Mouse (Mus musculus) midbrain, embryonic 10.5 days (tissue): ENCODE data around the gene Limk2. TPM values are rescaled to one million over a fixed set of nuclear protein-coding genes. Genes with fewer than 3 reads are reported as not detected.

Experiments used
- DNase-seq: peaks from one replicate; pipeline ENCODE4 v3.0.0-alpha.2; 2017; ENCODE audit warnings: low spot score
- H3K27ac ChIP-seq: fragments of 300-500 bp; sonication (generic); replicated peaks from 2 replicates; pipeline ENCODE4 v1.5.1; 2016; ENCODE audit warnings: mild to moderate bottlenecking
- H3K27me3 ChIP-seq: fragments of 300-500 bp; sonication (generic); 2 replicates; pipeline ENCODE4 v1.6.1; 2016; ENCODE audit warnings: low read depth, mild to moderate bottlenecking; ENCODE audit not compliant: poor library complexity, severe bottlenecking
- H3K36me3 ChIP-seq: fragments of 300-500 bp; sonication (generic); 2 replicates; pipeline ENCODE4 v1.6.1; 2016; ENCODE audit warnings: mild to moderate bottlenecking, moderate library complexity
- H3K4me1 ChIP-seq: fragments of 300-500 bp; sonication (generic); 2 replicates; pipeline ENCODE4 v1.6.1; 2016
- H3K4me3 ChIP-seq: fragments of 300-500 bp; sonication (generic); 2 replicates; pipeline ENCODE4 v1.5.1; 2016; ENCODE audit warnings: mild to moderate bottlenecking, moderate library complexity
- H3K9me3 ChIP-seq: fragments of 300-500 bp; sonication (generic); replicated peaks from 2 replicates; pipeline ENCODE4 v1.6.1; 2016; ENCODE audit warnings: mild to moderate bottlenecking
- WGBS: fragments of 180-500 bp; shearing (Covaris S2); methylation state at CpG from one replicate; pipeline ENCODE4 v1.1.7; 2016; 5-methylcytosine and 5-hydroxymethylcytosine counted together
- polyA plus RNA-seq: library from polyadenylated mRNA; unstranded; fragments of >200 nt; fragmentation: Nextera tagmentation; extraction: Ambion mirVana; gene quantifications from 2 replicates; pipeline ENCODE4 v1.2.1, GENCODE M21; 2016

Limk2 gene
- polyA plus RNA-seq, 1 experiment from 2014 or later = 50.7 TPM

- no peak for DNase-seq
- H3K27ac ChIP-seq = no peak overlapping the region
- peaks cover 23% of the 10 kb centered on the region for H3K4me1 ChIP-seq
- WGBS = 90% methylated on average over 7 of the region's 7 CpGs
- no peaks in the 10 kb centered on the region for H3K27me3 ChIP-seq
- H3K9me3 ChIP-seq = no peaks in the 10 kb centered on the region
- H3K4me3 ChIP-seq = no peak overlapping the region
- no peaks in the 10 kb centered on the region for H3K36me3 ChIP-seq
These were observed 4.5 kb downstream of the Limk2 start for GRCm38 (mm10) chr11:3404287-3405047.

GRCm38 (mm10) chr11:3403024-3403423, 6.0 kb downstream of the Limk2 start:
- WGBS = 91% methylated on average over 3 of the region's 3 CpGs
- DNase-seq = no peak
- no peak overlapping the region for H3K4me3 ChIP-seq
- no peaks in the 10 kb centered on the region for H3K27me3 ChIP-seq
- H3K9me3 ChIP-seq = no peaks in the 10 kb centered on the region
- no peaks in the 10 kb centered on the region for H3K36me3 ChIP-seq
- peaks cover 10% of the 10 kb centered on the region for H3K4me1 ChIP-seq
- H3K27ac ChIP-seq = no peak overlapping the region

- 91% methylated on average over 1 of the region's 1 CpGs for WGBS
- H3K36me3 ChIP-seq = 0 out of 2 replicates have a peak, but pooled peaks cover 5% of the 10 kb centered on the region
These were observed 10.7 kb downstream of the Limk2 start for GRCm38 (mm10) chr11:3398318-3398717.

DNA sequence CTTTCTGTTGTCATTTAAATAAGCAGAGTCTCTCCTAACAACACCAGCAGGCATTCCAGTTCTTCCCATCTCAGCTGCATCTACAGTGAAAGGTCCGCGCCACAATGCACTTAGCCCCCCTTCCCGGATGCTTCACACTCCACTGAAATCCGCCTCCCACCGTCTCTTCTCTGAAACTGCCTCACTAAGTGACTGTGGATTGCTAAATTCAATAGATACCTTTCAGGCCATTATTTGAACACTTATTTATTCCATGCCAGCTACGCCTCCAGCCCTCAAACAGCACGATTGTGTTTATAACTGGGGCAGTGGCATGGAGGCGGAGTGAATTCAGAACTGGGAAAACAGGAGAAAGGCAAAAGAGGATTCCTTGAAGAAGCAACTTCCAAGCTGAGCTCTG, 12.4 kb downstream of the Limk2 start:
- Histone ChIP-seq H3K4me3 (no peak overlapping the region), H3K27ac (peak overlapping the region; percentile 55; the same call in 1 of the 2 replicates), H3K9me3 (no peaks in the 10 kb centered on the region), H3K4me1 (peaks cover 16% of the 10 kb centered on the region), H3K36me3 (peaks cover 5% of the 10 kb centered on the region; the same call in 1 of the 2 replicates), H3K27me3 (no peaks in the 10 kb centered on the region)
- DNase-seq = no peak
- 53% methylated on average over 8 of the region's 8 CpGs for WGBS

More at GRCm38 (mm10) chr11:3398318-3398717, 10.7 kb downstream of the Limk2 start:
- H3K9me3 ChIP-seq = no peaks in the 10 kb centered on the region
- H3K4me3 ChIP-seq = no peak overlapping the region
- no peak overlapping the region for H3K27ac ChIP-seq
- peaks cover 16% of the 10 kb centered on the region for H3K4me1 ChIP-seq
- H3K27me3 ChIP-seq = no peaks in the 10 kb centered on the region
- no peak for DNase-seq

DNA sequence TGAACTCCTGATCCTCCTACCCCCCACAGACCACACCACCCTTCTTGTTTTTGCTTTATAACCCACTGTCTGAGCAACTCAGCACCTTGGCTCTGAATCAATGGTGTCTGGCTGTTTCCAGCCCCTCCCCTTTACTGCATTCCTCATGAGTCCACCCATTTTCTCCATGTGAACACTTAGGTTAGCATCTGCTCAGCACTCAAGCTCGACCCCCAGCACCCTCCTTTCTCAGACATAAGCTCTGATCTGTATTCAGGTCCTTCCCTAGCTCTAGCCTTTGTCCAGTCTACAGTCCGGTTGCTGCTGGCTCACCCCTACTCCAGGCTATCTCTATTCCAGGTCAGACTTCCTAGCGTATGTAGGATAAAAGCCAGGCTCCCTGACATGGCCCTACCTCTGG, 12.9 kb downstream of the Limk2 start:
- no peak overlapping the region for H3K4me3 ChIP-seq

DNA sequence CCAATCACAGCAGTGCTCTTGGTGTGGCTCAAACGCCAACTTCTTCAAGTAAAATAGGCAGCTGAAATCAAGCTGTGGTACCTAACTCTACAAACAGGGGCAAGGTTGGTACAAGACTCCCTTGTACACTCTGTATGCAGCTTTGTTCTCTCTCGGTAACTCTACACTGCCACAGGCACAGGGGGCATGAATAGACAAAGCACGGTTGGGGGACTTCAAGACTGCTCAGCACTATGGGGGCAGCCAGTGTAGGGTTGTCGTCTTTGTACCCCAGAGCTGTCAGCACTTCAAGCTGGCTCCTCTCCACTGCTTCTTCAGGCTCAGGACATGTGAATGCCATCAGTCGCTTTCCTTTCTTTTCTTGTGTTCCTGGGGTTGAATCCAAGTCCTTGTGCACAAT, 14.5 kb downstream of the Limk2 start:
- Histone ChIP-seq H3K4me3 (no peak overlapping the region), H3K27ac (no peak overlapping the region), H3K27me3 (no peaks in the 10 kb centered on the region), H3K4me1 (peaks cover 16% of the 10 kb centered on the region), H3K36me3 (peaks cover 12% of the 10 kb centered on the region; the same call in 1 of the 2 replicates), H3K9me3 (no peaks in the 10 kb centered on the region)
- DNase-seq = no peak
- WGBS = 70% methylated on average over 5 of the region's 5 CpGs

More for the DNA sequence above, 12.9 kb downstream of the Limk2 start:
- DNase-seq = no peak
- Histone ChIP-seq H3K9me3 (no peaks in the 10 kb centered on the region), H3K27ac (peak overlapping the region; percentile 55; the same call in 1 of the 2 replicates), H3K4me1 (peaks cover 16% of the 10 kb centered on the region), H3K27me3 (no peaks in the 10 kb centered on the region), H3K36me3 (peaks cover 8% of the 10 kb centered on the region; the same call in 1 of the 2 replicates)
- WGBS = 53% methylated on average over 3 of the region's 3 CpGs

- 87% methylated on average over 8 of the region's 8 CpGs for WGBS
- H3K27ac ChIP-seq = no peak overlapping the region; the same call in 1 of the 2 replicates
- H3K4me3 ChIP-seq = no peak overlapping the region
- DNase-seq = no peak
- H3K36me3 ChIP-seq = peaks cover 18% of the 10 kb centered on the region; the same call in 1 of the 2 replicates
- H3K27me3 ChIP-seq = no peaks in the 10 kb centered on the region
- H3K9me3 ChIP-seq = 0 out of 2 replicates have a peak, but pooled peaks cover 3% of the 10 kb centered on the region
- peaks cover 16% of the 10 kb centered on the region for H3K4me1 ChIP-seq
These were observed 16.5 kb downstream of the Limk2 start for GRCm38 (mm10) chr11:3392526-3392925.

GRCm38 (mm10) chr11:3390789-3391188, 18.2 kb downstream of the Limk2 start:
- Histone ChIP-seq H3K27me3 (no peaks in the 10 kb centered on the region), H3K27ac (no peak overlapping the region), H3K9me3 (0 out of 2 replicates have a peak, but pooled peaks cover 3% of the 10 kb centered on the region), H3K4me3 (no peak overlapping the region), H3K4me1 (no peaks in the 10 kb centered on the region), H3K36me3 (peaks cover 12% of the 10 kb centered on the region; the same call in 1 of the 2 replicates)
- 86% methylated on average over 5 of the region's 5 CpGs for WGBS
- no peak for DNase-seq

DNA sequence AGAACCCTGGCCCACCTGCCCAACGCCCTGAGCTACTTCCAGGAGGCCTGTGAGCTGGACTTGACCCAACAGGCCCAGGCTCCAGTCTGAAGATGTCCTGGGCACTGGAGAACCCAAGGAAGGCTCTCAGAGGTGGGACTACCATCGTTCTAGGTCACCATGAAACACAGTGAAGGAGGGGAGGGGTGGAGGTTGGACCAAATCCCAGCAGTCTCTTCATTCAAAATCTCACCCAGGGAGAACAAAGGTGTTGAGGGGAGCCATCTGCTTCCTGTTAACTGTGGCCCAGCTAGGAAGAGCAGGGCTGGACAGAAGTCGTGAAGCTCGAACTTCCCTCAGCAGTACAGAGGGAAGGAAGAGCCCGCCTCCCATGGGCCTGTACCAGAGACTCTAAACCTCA, 19.0 kb downstream of the Limk2 start:
- H3K4me3 ChIP-seq = no peak overlapping the region
- DNase-seq = no peak
- H3K4me1 ChIP-seq = no peaks in the 10 kb centered on the region
- H3K9me3 ChIP-seq = 0 out of 2 replicates have a peak, but pooled peaks cover 3% of the 10 kb centered on the region
- WGBS = 79% methylated on average over 5 of the region's 5 CpGs
- H3K36me3 ChIP-seq = peaks cover 15% of the 10 kb centered on the region; the same call in 1 of the 2 replicates
- no peaks in the 10 kb centered on the region for H3K27me3 ChIP-seq
- H3K27ac ChIP-seq = no peak overlapping the region; the same call in 1 of the 2 replicates

DNA sequence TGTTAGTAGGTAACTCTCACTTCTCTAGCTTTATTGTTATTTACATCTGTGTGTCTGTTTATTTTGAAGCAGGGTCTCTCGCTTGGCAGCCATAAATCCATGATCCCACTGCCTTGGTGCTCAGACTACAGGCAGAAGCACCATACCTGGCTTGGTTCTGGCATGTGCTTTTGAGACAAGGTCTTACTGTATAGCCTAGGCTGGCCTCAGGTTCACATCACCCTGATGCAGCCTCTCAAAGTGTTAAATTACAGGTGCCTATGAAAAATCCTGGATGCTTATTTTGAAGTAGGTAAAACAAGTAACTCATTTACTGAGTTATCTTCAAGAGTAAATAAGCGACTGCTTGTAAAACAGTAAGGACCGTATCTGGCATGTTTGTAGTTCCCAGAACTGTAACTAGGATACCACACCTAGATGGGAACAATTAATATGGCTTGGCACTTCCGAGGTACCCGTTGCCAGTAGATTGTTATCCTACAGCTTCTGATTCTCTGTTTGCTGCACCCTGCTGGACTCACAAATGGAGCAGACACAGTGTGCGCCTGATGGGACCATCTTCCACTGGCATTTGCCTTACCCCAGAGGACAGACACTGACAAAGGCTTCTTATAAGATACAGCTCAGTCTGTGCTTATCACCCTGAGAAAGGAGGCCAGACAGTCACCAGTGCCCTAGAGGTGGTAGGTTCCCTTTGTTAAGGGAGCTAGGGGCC, 21.4 kb downstream of the Limk2 start:
- Histone ChIP-seq H3K9me3 (peaks cover 7% of the 10 kb centered on the region; the same call in 1 of the 2 replicates), H3K4me3 (no peak overlapping the region), H3K27ac (no peak overlapping the region), H3K36me3 (peaks cover 36% of the 10 kb centered on the region), H3K4me1 (no peaks in the 10 kb centered on the region), H3K27me3 (no peaks in the 10 kb centered on the region)
- DNase-seq = no peak
- 88% methylated on average over 6 of the region's 6 CpGs for WGBS

- Histone ChIP-seq H3K4me1 (no peaks in the 10 kb centered on the region), H3K4me3 (no peak overlapping the region), H3K36me3 (peaks cover 43% of the 10 kb centered on the region), H3K9me3 (peaks cover 7% of the 10 kb centered on the region; the same call in 1 of the 2 replicates), H3K27me3 (no peaks in the 10 kb centered on the region), H3K27ac (no peak overlapping the region)
- peak; percentile 77 for DNase-seq
- 29% methylated on average over 4 of the region's 4 CpGs for WGBS
These were observed 22.0 kb downstream of the Limk2 start for GRCm38 (mm10) chr11:3386941-3387368.

GRCm38 (mm10) chr11:3382602-3383594, 26.1 kb downstream of the Limk2 start:
- H3K9me3 ChIP-seq = peaks cover 5% of the 10 kb centered on the region; the same call in 1 of the 2 replicates
- H3K36me3 ChIP-seq = peaks cover 38% of the 10 kb centered on the region
- 83% methylated on average over 5 of the region's 5 CpGs for WGBS
- no peaks in the 10 kb centered on the region for H3K4me1 ChIP-seq
- no peak for DNase-seq
- H3K27me3 ChIP-seq = no peaks in the 10 kb centered on the region
- no peak overlapping the region for H3K4me3 ChIP-seq
- H3K27ac ChIP-seq = no peak overlapping the region
